Mouse (Mus musculus): ENCODE measurements around the gene Olfml2b. TPM values are rescaled to one million over a fixed set of nuclear protein-coding genes. Genes with fewer than 3 reads are reported as not detected.

Olfml2b gene
- 6.1 and 6.5 TPM in 2 replicates for polyA plus RNA-seq (2016; fragmentation: Nextera tagmentation; extraction: Ambion mirVana)

DNA sequence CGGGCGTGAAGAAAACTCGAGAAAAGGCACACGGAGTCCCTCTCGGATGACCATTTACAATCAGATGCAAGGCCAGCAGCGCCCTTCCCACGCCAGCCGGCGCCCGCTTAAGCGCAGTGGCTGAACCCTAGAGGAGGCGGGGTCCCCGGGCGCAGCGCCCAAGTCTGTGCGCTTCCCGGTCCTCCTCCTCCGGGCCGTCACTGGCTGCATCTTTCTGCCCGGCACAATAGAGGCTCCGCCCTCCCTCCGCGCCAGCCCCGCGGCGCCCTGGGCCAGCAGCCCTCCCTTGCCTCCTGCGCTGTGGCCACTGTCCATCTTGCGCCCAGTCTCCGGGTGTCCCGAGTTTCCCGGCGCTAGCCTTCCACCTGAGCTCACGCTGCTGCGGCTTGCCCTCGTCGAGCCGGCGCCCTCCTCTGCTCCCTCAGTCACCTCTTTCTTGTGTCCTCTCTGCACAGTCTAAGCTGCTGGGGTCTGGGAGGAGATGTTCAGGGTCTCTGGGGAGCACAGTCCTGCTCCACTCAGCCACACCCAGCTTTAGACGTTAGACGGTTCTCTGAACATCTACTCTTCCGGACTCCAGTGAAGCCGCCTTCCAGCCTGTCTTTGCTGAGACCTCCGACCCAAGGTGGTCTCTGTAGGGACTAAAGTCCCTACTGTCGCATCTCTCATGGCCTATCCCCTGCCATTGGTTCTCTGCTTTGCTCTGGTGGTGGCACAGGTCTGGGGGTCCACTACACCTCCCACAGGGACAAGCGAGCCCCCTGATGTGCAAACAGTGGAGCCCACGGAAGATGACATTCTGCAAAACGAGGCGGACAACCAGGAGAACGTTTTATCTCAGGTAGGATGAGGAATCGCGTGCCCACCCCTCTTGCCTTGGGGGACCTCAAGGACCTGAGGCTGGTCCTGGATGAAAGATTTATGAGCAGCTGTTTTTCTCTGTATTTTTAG is at the start of gene Olfml2b:
Olfml2b (plus strand) TSS at position 278 of the 951 bp plus-strand sequence.
- peak within 1 kb of the TSS; percentile 75 for H3K4me2 ChIP-seq
- H3K27ac ChIP-seq: 0 out of 2 replicates have a peak within 1 kb of the TSS, but pooled peaks have one; percentile 42
- H3K36me3 ChIP-seq (replicated peaks): no peaks in the 10 kb centered on the region
- peaks cover 14% of the 10 kb centered on the region for H3K27me3 ChIP-seq
- 0 out of 2 replicates have a peak, but pooled peaks cover 3% of the 10 kb centered on the region for H3K9me3 ChIP-seq
- peak; percentile 99 for ATAC-seq (ENCODE audit: low FRiP score)
- H3K4me3 ChIP-seq (replicated peaks): peak within 1 kb of the TSS; percentile 54
- peak within 1 kb of the TSS; percentile 65 for H3K9ac ChIP-seq
- peaks cover 31% of the 10 kb centered on the region for H3K4me1 ChIP-seq
- WGBS: 14% methylated on average over 49 of the region's 51 CpGs

DNA sequence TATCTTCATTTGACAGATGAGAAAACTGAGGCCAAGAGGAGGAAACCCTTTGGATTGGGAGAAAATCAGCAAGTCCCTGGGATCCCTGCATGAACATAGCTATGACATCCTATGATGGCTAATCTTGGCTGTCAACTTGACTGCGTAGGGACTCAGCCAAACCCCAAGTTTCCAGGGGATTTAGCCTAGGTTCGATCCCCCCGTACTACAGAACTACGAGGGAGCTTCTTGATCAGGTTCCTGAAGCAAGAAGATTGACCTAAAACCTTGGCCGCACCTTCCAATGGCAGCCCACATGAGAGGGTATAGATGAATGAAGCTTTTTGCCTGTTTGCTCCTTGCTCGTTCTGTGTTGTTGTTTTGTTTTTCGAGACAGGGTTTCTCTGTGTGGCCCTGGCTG is 49.8 kb upstream of the Olfml2b start:
- Histone ChIP-seq H3K9ac (no peak overlapping the region), H3K4me1 (no peaks in the 10 kb centered on the region), H3K4me3 (replicated peaks) (no peak overlapping the region), H3K9me3 (0 out of 2 replicates have a peak, but pooled peaks cover 4% of the 10 kb centered on the region), H3K4me2 (no peak overlapping the region), H3K27me3 (peaks cover 7% of the 10 kb centered on the region; the same call in 1 of the 2 replicates), H3K36me3 (replicated peaks) (no peaks in the 10 kb centered on the region), H3K27ac (no peak overlapping the region)
- ATAC-seq (ENCODE audit: low FRiP score): no peak
- 96% methylated on average over 7 of the region's 7 CpGs for WGBS

DNA sequence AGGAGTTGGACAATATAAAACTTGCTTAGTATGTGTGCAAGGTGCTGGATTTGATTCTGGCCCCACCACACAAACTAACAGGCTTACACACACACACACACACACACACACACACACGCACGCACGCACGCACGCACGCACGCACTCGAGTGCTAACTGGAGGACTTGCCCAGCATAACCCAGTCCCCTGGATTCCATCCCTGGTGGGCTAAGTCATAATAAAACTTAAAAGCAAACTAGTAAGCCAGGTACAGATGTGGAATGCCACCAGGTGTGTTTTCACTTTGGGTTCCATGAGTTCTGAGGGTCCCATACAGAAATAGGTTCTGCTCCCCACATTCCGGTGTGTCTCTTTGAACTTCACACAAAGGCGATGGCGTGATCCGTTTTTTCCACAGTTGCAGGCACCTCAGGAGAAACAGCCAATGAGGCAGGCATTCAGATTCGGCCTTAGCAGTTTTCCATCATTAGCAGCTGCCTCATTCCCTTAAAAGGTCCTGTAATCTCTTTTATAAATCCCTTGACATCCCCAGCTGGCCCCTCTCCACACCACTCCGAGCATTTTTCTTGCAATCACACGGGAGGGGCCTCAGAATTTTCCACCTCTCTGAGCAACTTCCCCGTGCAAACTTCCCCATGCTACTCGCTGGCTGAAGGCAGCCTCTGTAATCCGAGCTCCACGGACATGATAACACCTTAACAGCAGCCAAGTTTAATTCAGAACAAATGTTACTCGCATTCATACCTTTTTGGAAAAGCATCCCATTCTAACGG is 38.9 kb upstream of the Olfml2b start:
- Histone ChIP-seq H3K9ac (no peak overlapping the region), H3K4me2 (no peak overlapping the region), H3K4me3 (replicated peaks) (no peak overlapping the region), H3K4me1 (peaks cover 6% of the 10 kb centered on the region; the same call in 1 of the 2 replicates), H3K36me3 (replicated peaks) (no peaks in the 10 kb centered on the region), H3K27ac (no peak overlapping the region), H3K9me3 (no peaks in the 10 kb centered on the region), H3K27me3 (no peaks in the 10 kb centered on the region)
- no peak for ATAC-seq (ENCODE audit: low FRiP score)
- 66% methylated on average over 21 of the region's 21 CpGs for whole genome bisulfite sequencing

DNA sequence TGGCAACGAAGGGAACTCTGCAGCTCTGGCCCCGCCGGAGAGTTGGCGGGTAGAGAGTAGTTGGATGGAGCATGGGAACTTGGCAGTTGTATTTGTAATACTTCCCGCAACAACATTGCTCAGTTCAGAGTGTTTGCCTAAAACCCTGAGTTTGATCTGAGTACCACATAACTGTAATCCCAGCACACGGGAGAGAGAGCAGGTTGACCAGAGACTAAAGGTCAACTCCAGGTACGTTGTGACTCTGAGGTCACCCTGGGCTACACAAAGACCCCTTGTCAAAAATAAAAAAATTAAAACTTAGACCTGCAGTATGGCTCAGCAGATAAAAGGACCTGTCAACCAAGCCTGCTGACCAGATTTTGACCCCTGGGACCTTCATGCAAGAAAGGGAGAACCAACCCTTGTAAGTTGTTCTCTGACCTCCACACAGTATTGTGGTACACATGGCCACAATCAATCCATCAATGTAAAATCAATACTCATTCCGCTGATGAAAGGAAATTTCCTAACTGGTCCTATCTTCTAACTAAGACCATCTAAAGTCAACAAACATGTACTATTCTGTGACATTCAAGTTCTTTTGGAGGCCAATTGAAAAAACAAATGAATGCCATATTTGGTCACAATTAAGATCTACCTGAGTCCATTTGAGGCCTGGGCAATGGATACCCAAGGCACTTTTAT is 37.0 kb upstream of the Olfml2b start:
- 96% methylated on average over 8 of the region's 8 CpGs for WGBS
- H3K4me3 ChIP-seq (replicated peaks): no peak overlapping the region
- H3K9ac ChIP-seq: no peak overlapping the region
- H3K36me3 ChIP-seq (replicated peaks): no peaks in the 10 kb centered on the region
- ATAC-seq (ENCODE audit: low FRiP score): no peak
- H3K9me3 ChIP-seq: no peaks in the 10 kb centered on the region
- H3K4me2 ChIP-seq: no peak overlapping the region
- no peak overlapping the region for H3K27ac ChIP-seq
- H3K4me1 ChIP-seq: peaks cover 6% of the 10 kb centered on the region; the same call in 1 of the 2 replicates
- no peaks in the 10 kb centered on the region for H3K27me3 ChIP-seq

DNA sequence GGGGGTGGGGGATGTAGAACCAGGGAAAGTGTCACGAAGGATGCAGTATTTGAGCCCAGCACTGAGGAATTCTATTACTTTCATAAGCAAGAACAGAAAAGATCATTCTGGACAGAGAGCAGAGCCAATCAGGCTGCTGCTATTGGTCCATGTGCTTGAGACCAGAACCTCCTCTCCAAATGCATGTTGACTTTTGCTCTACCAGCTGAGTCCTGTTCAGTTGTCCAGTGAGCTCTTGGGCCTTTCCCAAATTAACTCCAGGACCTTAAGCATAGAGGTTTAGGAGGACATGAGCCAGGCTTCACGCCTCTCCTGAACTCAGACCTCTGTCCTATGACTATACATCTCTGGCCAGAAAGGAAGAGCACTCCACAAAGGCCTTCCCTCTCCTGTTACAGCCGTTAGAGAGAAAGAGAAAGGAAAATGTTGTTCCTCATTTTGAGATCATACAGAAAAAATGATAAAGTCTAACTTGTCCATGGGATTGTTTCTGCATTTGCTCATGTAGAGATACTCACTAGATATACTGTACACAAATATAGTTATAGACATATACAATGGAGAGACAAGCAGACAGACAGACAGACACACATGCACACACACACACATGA is 35.8 kb upstream of the Olfml2b start:
- Histone ChIP-seq H3K27ac (no peak overlapping the region), H3K9me3 (no peaks in the 10 kb centered on the region), H3K27me3 (no peaks in the 10 kb centered on the region), H3K4me2 (no peak overlapping the region), H3K4me1 (peaks cover 6% of the 10 kb centered on the region; the same call in 1 of the 2 replicates), H3K4me3 (replicated peaks) (no peak overlapping the region), H3K36me3 (replicated peaks) (no peaks in the 10 kb centered on the region), H3K9ac (no peak overlapping the region)
- WGBS: 87% methylated on average over 3 of the region's 3 CpGs
- ATAC-seq (ENCODE audit: low FRiP score): no peak

DNA sequence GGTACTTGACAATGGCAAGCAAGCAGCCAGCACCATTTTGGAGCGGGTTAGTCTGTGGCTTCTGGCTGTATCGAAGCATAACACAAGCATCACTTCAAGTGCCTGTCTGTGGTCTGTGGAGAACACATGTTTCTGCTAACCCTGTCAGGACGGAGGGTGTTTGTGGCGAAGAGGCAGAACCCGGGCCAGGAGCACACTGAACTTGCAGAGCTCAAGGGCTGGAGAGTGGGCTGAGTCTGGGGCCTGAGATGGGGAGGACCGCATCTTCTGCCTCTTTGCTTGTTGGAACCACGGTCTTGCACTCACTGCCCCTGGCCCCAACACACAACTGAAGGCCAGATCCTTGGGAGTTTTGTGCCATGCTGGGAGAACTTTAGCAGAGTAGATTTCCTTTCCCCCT is 34.5 kb upstream of the Olfml2b start:
- 92% methylated on average over 7 of the region's 7 CpGs for WGBS
- no peak for ATAC-seq (ENCODE audit: low FRiP score)
- H3K27ac ChIP-seq: no peak overlapping the region
- no peak overlapping the region for H3K4me2 ChIP-seq
- H3K36me3 ChIP-seq (replicated peaks): no peaks in the 10 kb centered on the region
- peaks cover 6% of the 10 kb centered on the region; the same call in 1 of the 2 replicates for H3K4me1 ChIP-seq
- no peak overlapping the region for H3K4me3 ChIP-seq (replicated peaks)
- no peaks in the 10 kb centered on the region for H3K27me3 ChIP-seq
- no peaks in the 10 kb centered on the region for H3K9me3 ChIP-seq
- H3K9ac ChIP-seq: no peak overlapping the region

DNA sequence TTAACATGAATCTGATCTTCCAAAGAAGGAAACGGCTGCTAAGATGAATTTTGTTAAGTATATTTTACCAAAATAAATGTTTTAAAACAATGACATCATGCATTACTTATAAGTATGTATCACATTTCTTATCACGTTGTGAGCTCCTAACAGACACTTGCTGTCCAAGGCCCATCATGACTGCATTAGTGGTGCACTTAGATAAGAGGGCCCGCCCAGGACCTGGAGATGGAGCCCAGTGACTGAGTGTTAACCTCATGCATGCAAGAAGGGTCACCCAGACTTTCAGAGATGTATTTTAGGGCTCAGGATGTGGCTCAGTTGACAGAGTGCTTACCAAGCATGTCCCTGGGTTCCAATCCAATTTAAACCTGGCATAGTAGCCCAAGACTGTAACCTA is 34.0 kb upstream of the Olfml2b start:
- no peak for ATAC-seq (ENCODE audit: low FRiP score)
- Histone ChIP-seq H3K4me2 (no peak overlapping the region), H3K27me3 (no peaks in the 10 kb centered on the region), H3K9ac (no peak overlapping the region), H3K9me3 (no peaks in the 10 kb centered on the region), H3K4me3 (replicated peaks) (no peak overlapping the region), H3K4me1 (peaks cover 5% of the 10 kb centered on the region; the same call in 1 of the 2 replicates), H3K36me3 (replicated peaks) (no peaks in the 10 kb centered on the region), H3K27ac (no peak overlapping the region)
- 85% methylated on average over 3 of the region's 3 CpGs for WGBS

DNA sequence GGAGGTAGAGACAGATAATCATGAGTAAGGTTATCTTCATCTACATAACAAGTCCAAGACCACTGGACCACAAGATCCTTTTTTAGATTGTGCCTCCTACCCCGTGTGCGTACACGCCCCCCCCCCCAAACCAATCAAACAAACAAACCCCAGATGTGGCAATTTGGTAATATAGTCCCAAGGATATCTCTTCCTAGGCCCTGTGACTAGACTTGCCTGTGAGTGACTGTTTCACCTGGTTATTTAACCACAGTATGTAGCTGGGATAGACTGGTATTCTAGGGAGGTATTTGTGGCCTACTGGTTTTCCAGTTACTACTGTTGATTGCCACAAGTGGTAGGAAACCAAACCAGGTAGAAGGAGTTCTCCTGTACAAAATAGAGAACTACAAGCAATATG is 33.6 kb upstream of the Olfml2b start:
- no peaks in the 10 kb centered on the region for H3K9me3 ChIP-seq
- no peak overlapping the region for H3K4me2 ChIP-seq
- no peak overlapping the region for H3K27ac ChIP-seq
- H3K36me3 ChIP-seq (replicated peaks): no peaks in the 10 kb centered on the region
- H3K9ac ChIP-seq: no peak overlapping the region
- peaks cover 1% of the 10 kb centered on the region; the same call in 1 of the 2 replicates for H3K4me1 ChIP-seq
- no peaks in the 10 kb centered on the region for H3K27me3 ChIP-seq
- no peak for ATAC-seq (ENCODE audit: low FRiP score)
- H3K4me3 ChIP-seq (replicated peaks): no peak overlapping the region
- WGBS: 95% methylated on average over 3 of the region's 3 CpGs

DNA sequence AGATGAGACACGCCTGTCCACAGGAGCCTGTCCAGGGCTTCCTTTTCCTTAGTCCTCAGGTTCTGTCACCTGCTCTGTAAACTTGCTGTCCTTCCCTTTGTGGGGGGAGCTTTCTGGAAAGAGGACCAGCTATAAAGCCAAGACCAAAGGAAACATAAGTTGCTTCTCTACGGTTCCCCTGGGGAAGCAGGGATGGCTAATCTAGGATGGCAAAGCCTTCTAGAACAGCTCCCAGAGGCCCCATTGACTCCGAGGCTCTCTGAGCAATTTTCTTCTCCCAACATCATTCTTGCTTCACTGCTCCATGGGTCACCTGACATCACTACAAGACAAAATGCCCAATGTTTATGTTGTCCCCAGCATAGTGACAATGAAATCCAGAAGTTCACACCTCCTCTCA is 32.7 kb upstream of the Olfml2b start:
- ATAC-seq (ENCODE audit: low FRiP score): no peak
- H3K9ac ChIP-seq: no peak overlapping the region
- H3K27ac ChIP-seq: no peak overlapping the region
- 94% methylated on average over 3 of the region's 3 CpGs for WGBS
- no peak overlapping the region for H3K4me2 ChIP-seq
- H3K27me3 ChIP-seq: no peaks in the 10 kb centered on the region
- H3K36me3 ChIP-seq (replicated peaks): no peaks in the 10 kb centered on the region
- H3K4me1 ChIP-seq: no peaks in the 10 kb centered on the region
- H3K4me3 ChIP-seq (replicated peaks): no peak overlapping the region
- no peaks in the 10 kb centered on the region for H3K9me3 ChIP-seq

DNA sequence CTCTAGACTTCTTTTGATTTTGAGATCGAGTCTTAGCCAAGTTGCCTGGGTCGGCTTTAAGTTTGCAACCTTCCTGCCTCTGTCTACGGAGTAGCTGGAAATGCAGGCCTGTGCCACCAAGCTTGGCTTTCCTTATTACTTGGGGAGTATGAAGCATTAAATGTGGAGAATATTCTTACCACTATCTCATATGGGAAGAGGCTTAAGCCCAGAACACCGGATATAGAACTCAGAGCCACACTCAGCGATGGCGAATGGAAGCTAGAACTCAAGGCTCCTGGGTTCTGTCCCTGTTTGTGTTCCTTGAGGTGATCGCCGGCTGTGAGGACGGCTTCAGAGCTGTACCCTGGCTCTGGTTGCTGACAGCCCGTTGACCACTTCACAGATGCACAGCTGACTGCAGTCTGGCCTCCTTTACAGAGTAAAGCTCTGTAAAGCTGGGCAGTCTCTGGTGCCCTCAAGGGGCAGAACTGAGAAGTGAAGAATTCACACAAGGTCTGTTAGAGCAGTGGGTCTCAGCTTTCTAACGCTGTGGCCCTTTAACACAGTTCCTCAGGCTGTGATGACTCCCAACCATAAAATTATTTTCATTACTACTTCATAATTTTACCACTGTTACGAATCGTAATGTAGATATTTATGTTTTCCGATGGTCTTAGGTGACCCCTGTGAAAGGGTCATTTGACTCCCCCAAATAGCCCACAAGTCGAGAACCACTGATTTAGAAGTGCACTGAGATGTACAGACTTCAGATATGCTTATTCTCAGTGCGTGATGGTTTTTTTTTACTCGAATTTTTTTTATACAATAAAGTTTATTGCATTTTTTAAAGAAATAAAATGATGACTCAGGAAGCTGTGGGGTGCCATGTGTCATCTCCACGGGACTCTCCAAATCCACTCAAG is 31.1 kb upstream of the Olfml2b start:
- Histone ChIP-seq H3K4me1 (no peaks in the 10 kb centered on the region), H3K9ac (no peak overlapping the region), H3K4me3 (replicated peaks) (no peak overlapping the region), H3K27ac (no peak overlapping the region), H3K36me3 (replicated peaks) (no peaks in the 10 kb centered on the region), H3K27me3 (no peaks in the 10 kb centered on the region), H3K4me2 (no peak overlapping the region), H3K9me3 (no peaks in the 10 kb centered on the region)
- peak; percentile 94 for ATAC-seq (ENCODE audit: low FRiP score)
- WGBS: 60% methylated on average over 18 of the region's 18 CpGs

All from forebrain, embryonic 12.5 days (tissue).